Mouse (Mus musculus): ENCODE measurements around the gene Hs2st1. TPM values are rescaled to one million over a fixed set of nuclear protein-coding genes. Genes with fewer than 3 reads are reported as not detected.
A peak's percentile ranks its signal among the peaks of the same experiment; 100 is the strongest.

Hs2st1 gene
- polyA plus RNA-seq, 1 experiment from 2014 or later: 15.3 TPM

DNA sequence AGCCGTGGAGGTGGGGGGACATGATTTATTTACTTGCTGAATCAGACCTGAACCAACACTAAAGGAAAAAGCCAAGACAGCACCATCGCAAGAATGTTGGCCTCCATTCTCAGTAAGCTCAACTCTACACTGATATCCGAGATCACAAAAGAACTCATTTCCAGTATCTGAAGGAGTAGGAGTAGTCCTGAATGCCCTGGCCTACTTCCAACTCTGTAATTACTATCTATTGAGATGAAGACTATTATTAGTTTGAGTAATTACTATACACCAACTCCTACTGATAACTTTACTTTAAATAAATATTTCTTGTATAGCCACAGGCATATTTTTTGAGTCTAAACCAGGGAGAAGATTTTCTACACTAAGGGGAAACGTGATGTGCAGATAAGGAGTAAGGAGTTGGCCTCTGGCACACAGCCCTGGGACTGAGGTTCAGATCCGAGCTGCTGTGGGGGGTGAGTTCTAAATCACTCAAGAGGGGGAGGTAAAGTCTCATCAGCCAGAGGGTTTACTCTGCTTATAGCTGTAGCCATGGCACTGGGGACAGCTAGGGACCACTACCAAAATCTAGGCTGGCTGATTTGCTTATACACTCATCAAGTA is 109.7 kb downstream of the Hs2st1 start:
- Histone ChIP-seq H3K27me3 (no peaks in the 10 kb centered on the region), H3K4me1 (no peaks in the 10 kb centered on the region), H3K27ac (replicated peaks) (no peak overlapping the region), H3K9me3 (replicated peaks) (no peaks in the 10 kb centered on the region), H3K4me3 (replicated peaks) (no peak overlapping the region), H3K4me2 (replicated peaks) (no peak overlapping the region), H3K36me3 (peaks cover 10% of the 10 kb centered on the region; the same call in 1 of the 2 replicates), H3K9ac (no peak overlapping the region)
- no peak for ATAC-seq (ENCODE audit: insufficient number of reproducible peaks, low FRiP score, low TSS enrichment, low read depth)
- 64% methylated on average over 5 of the region's 5 CpGs for WGBS

- Histone ChIP-seq H3K4me3 (replicated peaks) (no peak overlapping the region), H3K9ac (no peak overlapping the region), H3K9me3 (replicated peaks) (no peaks in the 10 kb centered on the region), H3K27me3 (no peaks in the 10 kb centered on the region), H3K27ac (replicated peaks) (no peak overlapping the region), H3K36me3 (peaks cover 10% of the 10 kb centered on the region), H3K4me2 (replicated peaks) (no peak overlapping the region), H3K4me1 (no peaks in the 10 kb centered on the region)
- 75% methylated on average over 8 of the region's 8 CpGs for WGBS
- ATAC-seq (ENCODE audit: insufficient number of reproducible peaks, low FRiP score, low TSS enrichment, low read depth): no peak
Observed at GRCm38 (mm10) chr3:144459285-144459697, 110.7 kb downstream of the Hs2st1 start.

- Histone ChIP-seq H3K4me2 (replicated peaks) (no peak overlapping the region), H3K9me3 (replicated peaks) (no peaks in the 10 kb centered on the region), H3K4me1 (0 out of 2 replicates have a peak, but pooled peaks cover 3% of the 10 kb centered on the region), H3K9ac (no peak overlapping the region), H3K36me3 (peaks cover 8% of the 10 kb centered on the region), H3K4me3 (replicated peaks) (no peak overlapping the region), H3K27me3 (no peaks in the 10 kb centered on the region), H3K27ac (replicated peaks) (no peak overlapping the region)
- WGBS: 67% methylated on average over 19 of the region's 19 CpGs
- ATAC-seq (ENCODE audit: insufficient number of reproducible peaks, low FRiP score, low TSS enrichment, low read depth): peak; percentile 70; the same call in 1 of the 2 replicates
Observed at GRCm38 (mm10) chr3:144453701-144454430, 116.1 kb downstream of the Hs2st1 start.

DNA sequence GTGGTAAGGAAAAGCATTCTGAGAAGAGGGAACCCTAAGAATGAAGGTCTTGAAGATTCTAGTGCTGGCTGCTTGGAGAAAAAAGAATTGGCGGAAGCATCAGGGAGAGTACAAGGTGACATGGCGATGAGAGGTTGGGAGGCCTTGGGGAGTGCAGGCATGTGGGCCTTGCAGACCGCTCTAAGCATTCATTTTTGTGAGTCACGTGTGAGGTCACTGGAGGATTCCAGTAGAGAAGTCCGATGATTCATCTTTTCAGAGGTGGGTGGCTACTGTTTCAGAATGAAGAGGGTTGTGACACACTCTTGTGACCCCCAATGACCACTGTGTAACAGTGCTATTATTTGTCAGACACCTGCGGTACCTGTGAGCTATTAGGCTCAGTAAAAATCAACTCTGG is 121.0 kb downstream of the Hs2st1 start:
- Histone ChIP-seq H3K36me3 (peaks cover 12% of the 10 kb centered on the region), H3K9me3 (replicated peaks) (no peaks in the 10 kb centered on the region), H3K9ac (no peak overlapping the region), H3K4me2 (replicated peaks) (no peak overlapping the region), H3K4me1 (0 out of 2 replicates have a peak, but pooled peaks cover 3% of the 10 kb centered on the region), H3K27me3 (no peaks in the 10 kb centered on the region), H3K4me3 (replicated peaks) (no peak overlapping the region), H3K27ac (replicated peaks) (no peak overlapping the region)
- no peak for ATAC-seq (ENCODE audit: insufficient number of reproducible peaks, low FRiP score, low TSS enrichment, low read depth)
- 91% methylated on average over 6 of the region's 6 CpGs for WGBS

DNA sequence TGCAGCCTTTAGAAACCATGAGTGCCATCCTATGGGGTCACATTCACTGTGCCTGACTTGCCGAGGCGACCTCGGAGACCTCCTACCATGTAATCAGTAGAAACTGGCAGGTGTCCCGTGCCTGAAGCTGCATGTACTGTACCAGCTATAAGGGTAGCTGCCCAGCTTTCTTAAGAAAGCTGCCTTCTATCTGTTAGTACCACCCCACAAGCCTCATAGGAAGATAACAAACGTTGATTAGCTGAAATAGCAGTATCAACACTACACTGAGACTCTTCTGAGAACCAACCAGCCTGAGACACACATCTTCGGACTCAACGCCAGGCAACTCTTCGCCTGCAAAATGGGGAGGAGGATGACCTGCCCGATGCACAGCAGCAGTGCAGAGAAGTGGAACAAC is 122.1 kb downstream of the Hs2st1 start:
- Histone ChIP-seq H3K27ac (replicated peaks) (no peak overlapping the region), H3K4me3 (replicated peaks) (no peak overlapping the region), H3K4me2 (replicated peaks) (no peak overlapping the region), H3K9me3 (replicated peaks) (no peaks in the 10 kb centered on the region), H3K9ac (no peak overlapping the region), H3K36me3 (peaks cover 12% of the 10 kb centered on the region), H3K27me3 (no peaks in the 10 kb centered on the region), H3K4me1 (no peaks in the 10 kb centered on the region)
- no peak for ATAC-seq (ENCODE audit: insufficient number of reproducible peaks, low FRiP score, low TSS enrichment, low read depth)
- WGBS: 92% methylated on average over 9 of the region's 9 CpGs

DNA sequence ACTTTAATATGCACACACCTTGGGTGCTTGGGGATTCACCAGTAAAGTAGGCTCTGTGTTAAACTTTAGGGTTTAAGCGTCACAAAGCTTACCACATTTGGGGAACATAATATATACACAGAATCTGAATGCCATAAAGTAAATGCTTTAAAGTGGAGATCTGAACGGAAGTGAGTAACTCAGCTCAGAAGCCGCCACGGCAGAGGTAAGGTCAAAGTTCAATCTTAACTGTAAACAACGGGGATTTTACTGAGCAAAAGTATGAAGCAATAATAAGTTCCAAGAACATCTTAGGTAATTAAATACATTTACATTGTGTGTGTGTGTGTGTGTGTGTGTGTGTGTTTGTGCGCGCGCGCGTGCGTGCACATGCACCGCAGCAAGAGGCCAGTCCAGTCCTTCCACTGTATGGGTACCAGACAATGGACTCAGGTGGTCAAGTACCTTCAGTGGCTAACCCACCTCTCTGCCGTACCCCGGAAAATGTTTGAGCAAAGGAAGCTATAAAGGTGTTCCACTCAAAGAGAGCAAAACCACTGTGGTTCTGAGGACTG is 123.8 kb downstream of the Hs2st1 start:
- Histone ChIP-seq H3K27me3 (no peaks in the 10 kb centered on the region), H3K9me3 (replicated peaks) (no peaks in the 10 kb centered on the region)
- 87% methylated on average over 14 of the region's 14 CpGs for WGBS

GRCm38 (mm10) chr3:144437871-144438398 is 132.0 kb downstream of the Hs2st1 start:
- no peak for ATAC-seq (ENCODE audit: insufficient number of reproducible peaks, low FRiP score, low TSS enrichment, low read depth)
- H3K27me3 ChIP-seq: no peaks in the 10 kb centered on the region
- H3K4me1 ChIP-seq: no peaks in the 10 kb centered on the region
- H3K4me3 ChIP-seq (replicated peaks): no peak overlapping the region
- peaks cover 7% of the 10 kb centered on the region for H3K36me3 ChIP-seq
- no peak overlapping the region for H3K27ac ChIP-seq (replicated peaks)
- 91% methylated on average over 14 of the region's 14 CpGs for WGBS
- no peaks in the 10 kb centered on the region for H3K9me3 ChIP-seq (replicated peaks)
- H3K9ac ChIP-seq: no peak overlapping the region
- H3K4me2 ChIP-seq (replicated peaks): no peak overlapping the region

More for the DNA sequence above, 123.8 kb downstream of the Hs2st1 start:
- H3K4me3 ChIP-seq (replicated peaks): no peak overlapping the region
- H3K36me3 ChIP-seq: peaks cover 7% of the 10 kb centered on the region; the same call in 1 of the 2 replicates
- ATAC-seq (ENCODE audit: insufficient number of reproducible peaks, low FRiP score, low TSS enrichment, low read depth): no peak
- no peak overlapping the region for H3K27ac ChIP-seq (replicated peaks)
- H3K4me2 ChIP-seq (replicated peaks): no peak overlapping the region
- no peaks in the 10 kb centered on the region for H3K4me1 ChIP-seq
- H3K9ac ChIP-seq: no peak overlapping the region

- Histone ChIP-seq H3K27ac (replicated peaks) (no peak overlapping the region), H3K9ac (no peak overlapping the region), H3K4me1 (no peaks in the 10 kb centered on the region), H3K9me3 (replicated peaks) (no peaks in the 10 kb centered on the region), H3K4me3 (replicated peaks) (no peak overlapping the region), H3K4me2 (replicated peaks) (no peak overlapping the region), H3K36me3 (peaks cover 7% of the 10 kb centered on the region), H3K27me3 (no peaks in the 10 kb centered on the region)
- ATAC-seq (ENCODE audit: insufficient number of reproducible peaks, low FRiP score, low TSS enrichment, low read depth): no peak
- 76% methylated on average over 3 of the region's 3 CpGs for WGBS
Observed at GRCm38 (mm10) chr3:144436076-144436475, 133.9 kb downstream of the Hs2st1 start.

GRCm38 (mm10) chr3:144435281-144435680 is 134.7 kb downstream of the Hs2st1 start:
- no peak overlapping the region for H3K9ac ChIP-seq
- no peak overlapping the region for H3K27ac ChIP-seq (replicated peaks)
- peaks cover 7% of the 10 kb centered on the region for H3K36me3 ChIP-seq
- no peak overlapping the region for H3K4me2 ChIP-seq (replicated peaks)
- 90% methylated on average over 16 of the region's 16 CpGs for WGBS
- no peaks in the 10 kb centered on the region for H3K4me1 ChIP-seq
- H3K4me3 ChIP-seq (replicated peaks): no peak overlapping the region
- no peak for ATAC-seq (ENCODE audit: insufficient number of reproducible peaks, low FRiP score, low TSS enrichment, low read depth)
- H3K9me3 ChIP-seq (replicated peaks): no peaks in the 10 kb centered on the region
- no peaks in the 10 kb centered on the region for H3K27me3 ChIP-seq

- Histone ChIP-seq H3K27ac (replicated peaks) (no peak overlapping the region), H3K9ac (no peak overlapping the region), H3K4me3 (replicated peaks) (no peak overlapping the region), H3K4me2 (replicated peaks) (no peak overlapping the region), H3K9me3 (replicated peaks) (no peaks in the 10 kb centered on the region), H3K4me1 (no peaks in the 10 kb centered on the region), H3K27me3 (no peaks in the 10 kb centered on the region), H3K36me3 (peaks cover 7% of the 10 kb centered on the region)
- no peak for ATAC-seq (ENCODE audit: insufficient number of reproducible peaks, low FRiP score, low TSS enrichment, low read depth)
- 94% methylated on average over 17 of the region's 17 CpGs for WGBS
Observed at GRCm38 (mm10) chr3:144434276-144434675, 135.7 kb downstream of the Hs2st1 start.

DNA sequence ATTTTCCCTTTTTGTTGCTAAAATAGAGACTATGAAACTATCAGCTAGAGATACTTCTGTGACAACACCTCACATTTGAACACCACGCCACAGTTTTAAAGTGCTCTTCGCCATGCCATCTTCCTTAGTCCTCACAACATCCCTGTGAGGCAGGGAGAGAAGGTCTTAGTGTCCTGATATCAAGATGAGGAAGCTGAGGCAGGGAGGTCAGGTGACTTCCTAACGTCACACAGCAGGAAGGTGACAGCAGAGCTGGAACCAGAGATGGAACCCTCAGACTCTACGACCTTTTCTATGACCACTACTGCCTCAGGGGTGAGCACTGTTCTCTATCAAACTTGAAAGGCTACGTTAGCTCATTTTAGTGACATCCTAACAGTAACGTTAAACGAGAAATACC is 136.9 kb downstream of the Hs2st1 start:
- Histone ChIP-seq H3K4me3 (replicated peaks) (no peak overlapping the region), H3K9me3 (replicated peaks) (no peaks in the 10 kb centered on the region), H3K4me1 (peaks cover 7% of the 10 kb centered on the region; the same call in 1 of the 2 replicates), H3K36me3 (peaks cover 7% of the 10 kb centered on the region), H3K4me2 (replicated peaks) (no peak overlapping the region), H3K9ac (no peak overlapping the region), H3K27ac (replicated peaks) (no peak overlapping the region), H3K27me3 (no peaks in the 10 kb centered on the region)
- ATAC-seq (ENCODE audit: insufficient number of reproducible peaks, low FRiP score, low TSS enrichment, low read depth): no peak
- 72% methylated on average over 7 of the region's 7 CpGs for WGBS
